Mouse (Mus musculus): Measurements from ENCODE around the gene Catsper4. TPM values are rescaled to one million over a fixed set of nuclear protein-coding genes. Genes with fewer than 3 reads are reported as not detected.

Catsper4 gene
- polyA plus RNA-seq, 1 experiment: not detected

DNA sequence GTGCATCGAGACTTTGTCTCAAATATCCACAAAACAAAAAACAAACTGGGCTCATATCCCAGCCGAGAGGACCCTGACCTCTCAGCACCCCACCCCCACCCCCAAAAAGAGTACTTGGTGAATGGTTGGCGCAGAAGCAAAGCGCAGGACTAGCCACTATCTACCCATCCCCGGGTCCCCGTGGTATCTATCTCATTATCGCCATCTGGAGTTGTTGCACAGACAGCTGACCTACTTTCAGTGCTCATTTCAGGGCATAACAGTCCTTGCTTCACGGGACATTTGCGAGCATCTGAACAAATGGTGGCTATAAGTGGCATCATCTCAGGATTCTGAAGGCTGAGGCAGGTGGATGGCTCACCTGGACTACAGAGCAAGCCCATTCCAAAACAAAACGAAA lies 11.5 kb upstream of the Catsper4 start:
- TF ChIP-seq FLI1 (IDR thresholded peaks at IDR 0.05; ENCODE audit: low read length) (no peak), GATA1 (IDR thresholded peaks at IDR 0.05; ENCODE audit: borderline replicate concordance, low read length) (no peak)
- H3K27me3 ChIP-seq (replicated peaks): peaks cover 50% of the 10 kb centered on the region
- H3K36me3 ChIP-seq (replicated peaks; ENCODE audit: low read length): peaks cover 5% of the 10 kb centered on the region
- peaks cover 13% of the 10 kb centered on the region for H3K4me1 ChIP-seq
- H3K9me3 ChIP-seq: no peaks in the 10 kb centered on the region
- no peak overlapping the region for H3K4me3 ChIP-seq (replicated peaks)

DNA sequence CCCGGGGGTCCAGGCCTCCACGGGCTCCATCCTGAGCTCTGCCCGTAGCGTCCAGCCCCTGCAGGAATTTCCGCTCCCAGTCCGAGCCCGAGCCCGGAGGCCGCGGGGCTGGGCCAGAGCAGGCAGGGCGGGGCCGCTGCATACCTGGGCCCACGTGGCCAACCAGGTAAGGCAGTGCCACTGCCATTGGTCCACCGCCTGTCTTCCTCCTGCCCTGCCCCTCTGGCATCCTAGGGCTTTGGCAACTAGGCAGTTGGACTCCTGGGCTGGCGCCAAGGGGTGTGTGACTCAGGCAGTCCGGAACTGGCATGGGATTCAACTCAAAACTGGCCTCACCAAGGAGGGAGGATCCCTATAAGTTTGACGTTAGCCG lies 11.1 kb upstream of the Catsper4 start, which contains the start of gene Cnksr1:
Gene Cnksr1, minus strand, starts transcription at position 121 of the 373 bp plus-strand sequence.
- TF ChIP-seq FLI1 (IDR thresholded peaks at IDR 0.05; ENCODE audit: low read length): no peak
- no peak for TF ChIP-seq GATA1 (IDR thresholded peaks at IDR 0.05; ENCODE audit: borderline replicate concordance, low read length)
- Histone ChIP-seq H3K4me1 (peaks cover 13% of the 10 kb centered on the region), H3K9me3 (no peaks in the 10 kb centered on the region), H3K36me3 (replicated peaks; ENCODE audit: low read length) (peaks cover under 1% of the 10 kb centered on the region), H3K27me3 (replicated peaks) (peaks cover 54% of the 10 kb centered on the region), H3K4me3 (replicated peaks) (no peak within 1 kb of the TSS)

DNA sequence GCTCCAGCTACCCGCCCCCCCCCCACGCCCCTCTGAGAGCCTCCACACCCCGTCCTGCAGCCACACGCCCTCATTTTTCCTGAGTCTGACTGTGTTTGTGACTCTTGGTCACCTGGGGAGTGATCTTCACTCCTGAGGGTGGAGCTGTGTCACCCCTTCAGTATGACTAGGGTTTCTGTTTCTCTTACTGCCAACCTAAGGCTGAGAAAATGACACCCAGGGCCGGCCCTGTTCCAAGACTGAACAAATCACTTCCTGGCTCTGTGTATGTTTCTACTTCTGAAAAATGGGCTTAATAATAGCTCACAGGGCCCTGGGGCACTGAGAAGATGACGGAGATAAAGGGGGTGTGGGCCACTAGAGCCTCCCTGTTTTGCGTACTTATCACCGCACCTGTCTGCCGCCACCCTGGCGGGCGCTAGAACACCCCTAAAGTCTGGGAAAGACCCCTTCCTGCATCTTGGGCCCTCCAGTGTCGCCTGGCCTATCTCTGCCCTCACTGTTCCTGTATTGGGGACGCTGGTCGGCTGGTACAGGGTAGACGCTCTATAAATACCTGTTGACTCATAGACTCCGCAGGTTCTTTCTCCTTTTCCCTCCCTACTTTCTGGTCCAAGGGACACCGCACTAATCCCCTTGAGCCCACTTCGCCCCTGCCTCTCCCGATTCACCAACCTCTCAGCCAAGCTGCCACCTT lies 10.5 kb upstream of the Catsper4 start:
- Histone ChIP-seq H3K27me3 (replicated peaks) (peaks cover 60% of the 10 kb centered on the region), H3K4me1 (peaks cover 13% of the 10 kb centered on the region), H3K36me3 (replicated peaks; ENCODE audit: low read length) (no peaks in the 10 kb centered on the region), H3K9me3 (no peaks in the 10 kb centered on the region), H3K4me3 (replicated peaks) (no peak overlapping the region)
- TF ChIP-seq FLI1 (IDR thresholded peaks at IDR 0.05; ENCODE audit: low read length) (no peak), GATA1 (IDR thresholded peaks at IDR 0.05; ENCODE audit: borderline replicate concordance, low read length) (no peak)

DNA sequence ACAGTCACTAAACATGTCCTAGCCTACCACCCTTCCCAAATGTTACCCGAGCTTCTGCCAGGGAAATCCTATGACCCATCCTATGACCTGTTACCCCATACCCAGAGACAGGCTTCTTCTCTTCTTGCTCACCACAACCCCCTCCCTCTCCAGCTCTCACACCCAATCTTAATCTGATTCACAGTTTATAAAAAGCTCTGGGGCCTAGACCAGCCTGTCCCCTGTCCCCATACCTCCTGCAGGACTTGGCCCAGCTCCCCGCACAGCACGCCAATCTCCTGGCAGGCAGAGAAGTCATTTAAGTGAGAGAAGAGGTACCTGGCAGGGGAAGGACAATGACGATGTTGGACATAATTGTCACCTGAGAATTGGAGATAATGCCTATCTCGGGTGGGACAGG lies 7.7 kb upstream of the Catsper4 start:
- Histone ChIP-seq H3K9me3 (no peaks in the 10 kb centered on the region), H3K4me1 (peaks cover 13% of the 10 kb centered on the region), H3K27me3 (replicated peaks) (peaks cover 79% of the 10 kb centered on the region), H3K4me3 (replicated peaks) (no peak overlapping the region), H3K36me3 (replicated peaks; ENCODE audit: low read length) (no peaks in the 10 kb centered on the region)
- TF ChIP-seq FLI1 (IDR thresholded peaks at IDR 0.05; ENCODE audit: low read length) (no peak), GATA1 (IDR thresholded peaks at IDR 0.05; ENCODE audit: borderline replicate concordance, low read length) (no peak)

DNA sequence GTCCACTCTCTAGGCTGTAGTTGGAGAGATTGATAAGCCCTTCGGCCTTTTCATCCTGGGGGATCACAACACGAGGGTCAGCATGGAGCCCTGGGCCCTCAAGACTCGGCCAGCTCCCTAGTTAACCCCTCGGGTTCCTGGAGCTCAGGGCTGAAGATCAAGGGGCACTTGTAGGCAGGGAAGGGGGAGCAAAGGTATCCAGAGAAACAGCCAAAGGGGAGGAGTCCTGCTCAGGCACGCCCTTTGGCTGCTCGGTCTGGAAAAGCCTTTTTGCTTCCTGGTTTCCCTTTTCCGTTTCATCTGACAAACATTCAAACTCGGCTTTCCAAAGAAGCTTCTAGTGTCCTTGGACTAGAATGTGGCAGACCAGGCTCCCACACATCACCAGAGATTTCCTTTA lies 3.2 kb upstream of the Catsper4 start:
- Histone ChIP-seq H3K36me3 (replicated peaks; ENCODE audit: low read length) (no peaks in the 10 kb centered on the region), H3K27me3 (replicated peaks) (peaks cover 81% of the 10 kb centered on the region), H3K4me3 (replicated peaks) (no peak overlapping the region), H3K9me3 (no peaks in the 10 kb centered on the region), H3K4me1 (no peaks in the 10 kb centered on the region)
- TF ChIP-seq GATA1 (IDR thresholded peaks at IDR 0.05; ENCODE audit: borderline replicate concordance, low read length): no peak
- no peak for TF ChIP-seq FLI1 (IDR thresholded peaks at IDR 0.05; ENCODE audit: low read length)

DNA sequence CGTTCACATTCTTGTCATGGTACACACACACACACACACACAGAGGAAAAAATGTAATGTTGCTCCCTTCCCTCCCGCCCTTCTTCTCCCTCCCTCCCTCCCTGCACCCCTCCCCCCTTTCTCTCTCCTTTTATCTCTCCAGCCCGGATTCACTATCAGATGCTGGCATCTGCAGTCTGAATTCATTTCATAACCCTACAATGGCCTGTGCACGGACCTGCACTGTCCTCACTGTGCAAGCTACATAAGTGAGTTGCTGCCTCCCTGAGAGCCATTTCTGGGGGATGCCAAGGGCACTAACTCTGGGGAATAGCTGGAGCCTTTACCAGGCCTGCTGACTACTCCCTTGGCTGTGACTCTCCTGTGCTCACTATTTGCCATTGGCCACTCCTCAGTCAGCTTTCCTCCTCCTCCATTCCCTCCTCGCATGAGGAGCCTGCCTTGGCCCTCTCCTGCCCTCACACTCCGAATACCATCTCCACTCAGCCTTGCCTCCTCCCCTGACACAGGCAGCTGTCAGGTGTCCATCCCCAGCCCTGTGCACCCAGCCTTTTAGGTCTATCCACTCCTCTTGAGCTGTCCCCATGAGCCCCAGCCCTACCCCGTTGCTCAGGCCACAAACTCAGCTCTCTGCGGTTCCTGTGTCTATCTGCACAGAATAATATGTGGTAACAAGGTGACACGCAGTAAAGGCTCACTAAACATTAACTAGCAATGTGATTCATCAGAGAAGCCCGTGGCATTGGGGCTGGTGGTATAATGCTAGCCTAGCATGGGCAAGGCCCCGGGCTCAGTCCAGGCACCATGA lies 4.2 kb downstream of the Catsper4 start:
- H3K27me3 ChIP-seq (replicated peaks): peaks cover 55% of the 10 kb centered on the region
- H3K9me3 ChIP-seq: no peaks in the 10 kb centered on the region
- TF ChIP-seq GATA1 (IDR thresholded peaks at IDR 0.05; ENCODE audit: borderline replicate concordance, low read length) (no peak), FLI1 (IDR thresholded peaks at IDR 0.05; ENCODE audit: low read length) (no peak)
- H3K36me3 ChIP-seq (replicated peaks; ENCODE audit: low read length): no peaks in the 10 kb centered on the region
- no peak overlapping the region for H3K4me3 ChIP-seq (replicated peaks)
- H3K4me1 ChIP-seq: no peaks in the 10 kb centered on the region; the same call in 1 of the 2 replicates

DNA sequence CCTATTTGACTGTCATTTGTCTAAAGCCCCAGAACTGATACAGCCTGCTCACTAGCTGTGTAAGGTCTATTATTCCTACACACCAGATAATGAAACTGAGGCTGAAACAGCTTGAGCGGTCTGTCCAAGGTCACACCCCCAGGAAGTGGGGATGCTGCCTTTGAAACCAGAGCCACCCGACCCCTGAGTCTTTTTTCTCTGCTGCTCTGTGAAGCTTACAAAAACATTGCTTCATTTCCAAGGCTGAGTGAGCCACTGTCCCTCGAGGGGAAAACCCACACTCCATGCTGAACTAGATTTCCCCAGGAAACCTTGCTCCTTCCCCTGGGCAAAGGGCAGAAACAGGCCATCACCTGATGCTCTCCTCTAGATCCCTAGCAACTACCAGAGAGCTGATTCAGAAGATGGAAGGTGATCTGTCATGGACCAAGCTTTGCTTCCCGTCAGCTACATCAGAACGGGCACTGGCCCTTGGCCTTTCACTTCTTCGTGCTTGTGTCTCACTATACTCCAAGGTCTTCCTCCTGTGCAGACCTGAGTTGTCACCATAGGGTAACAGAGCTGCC lies 20.6 kb downstream of the Catsper4 start:
- TF ChIP-seq GATA1 (IDR thresholded peaks at IDR 0.05; ENCODE audit: borderline replicate concordance, low read length) (no peak), FLI1 (IDR thresholded peaks at IDR 0.05; ENCODE audit: low read length) (no peak)
- peak overlapping the region; percentile 28 for H3K4me3 ChIP-seq (replicated peaks)
- H3K4me1 ChIP-seq: peaks cover 11% of the 10 kb centered on the region
- peaks cover 6% of the 10 kb centered on the region for H3K9me3 ChIP-seq
- H3K27me3 ChIP-seq (replicated peaks): peaks cover 42% of the 10 kb centered on the region
- H3K36me3 ChIP-seq (replicated peaks; ENCODE audit: low read length): no peaks in the 10 kb centered on the region

DNA sequence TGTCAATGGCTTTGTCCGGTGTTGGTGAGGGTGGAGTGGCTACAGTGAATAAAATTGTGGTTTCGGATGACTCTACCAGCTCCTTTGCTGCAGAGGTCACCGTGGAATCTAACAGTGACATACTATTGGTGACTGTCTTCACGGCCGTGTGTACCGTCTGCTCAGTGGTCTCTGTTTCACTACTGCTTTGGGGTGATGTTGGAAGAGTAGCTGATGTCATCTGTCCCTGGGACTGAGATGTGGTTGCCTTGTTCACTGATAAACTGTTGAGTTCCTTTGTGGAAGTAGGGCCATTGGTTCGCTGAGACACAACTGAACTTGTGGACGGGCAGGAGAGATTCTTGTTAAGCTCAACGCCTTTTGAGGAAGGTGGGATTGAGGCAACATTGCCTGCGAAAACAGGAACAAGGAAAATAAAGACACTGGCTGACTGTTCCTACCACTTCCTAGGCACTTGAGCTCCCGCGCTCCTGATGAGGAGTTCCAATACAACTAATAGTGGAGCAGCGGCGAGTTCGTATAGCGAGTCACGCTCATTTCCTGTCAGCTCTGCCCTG lies 23.8 kb downstream of the Catsper4 start:
- Histone ChIP-seq H3K4me3 (replicated peaks) (no peak overlapping the region), H3K27me3 (replicated peaks) (peaks cover 29% of the 10 kb centered on the region), H3K9me3 (no peaks in the 10 kb centered on the region), H3K4me1 (peaks cover 11% of the 10 kb centered on the region), H3K36me3 (replicated peaks; ENCODE audit: low read length) (no peaks in the 10 kb centered on the region)
- no peak for TF ChIP-seq FLI1 (IDR thresholded peaks at IDR 0.05; ENCODE audit: low read length)
- no peak for TF ChIP-seq GATA1 (IDR thresholded peaks at IDR 0.05; ENCODE audit: borderline replicate concordance, low read length)

DNA sequence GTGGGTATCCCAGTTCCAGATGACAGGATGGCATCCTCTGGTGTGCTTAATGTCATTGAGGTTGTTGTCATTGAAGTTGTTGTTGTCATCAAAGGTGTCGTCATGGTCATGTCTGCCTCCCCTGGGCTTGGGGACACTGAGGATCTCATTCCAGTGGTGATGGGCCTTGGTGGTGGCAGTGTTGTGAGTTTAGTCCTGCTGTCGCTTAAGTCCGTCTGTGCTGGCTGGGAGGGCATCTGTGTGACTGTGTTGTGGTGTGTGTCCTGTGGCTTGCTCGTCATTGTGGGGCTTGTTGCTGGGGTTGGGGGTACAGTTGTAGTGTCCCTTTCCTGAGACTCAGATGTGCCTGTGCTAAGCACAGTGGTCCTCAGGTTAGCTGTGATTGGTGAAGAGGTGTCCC lies 24.3 kb downstream of the Catsper4 start, which contains the start of gene Gm7534:
Gene Gm7534, minus strand, starts transcription at position 101 of the 400 bp plus-strand sequence.
- TF ChIP-seq GATA1 (IDR thresholded peaks at IDR 0.05; ENCODE audit: borderline replicate concordance, low read length) (no peak), FLI1 (IDR thresholded peaks at IDR 0.05; ENCODE audit: low read length) (no peak)
- Histone ChIP-seq H3K4me1 (peaks cover 11% of the 10 kb centered on the region), H3K9me3 (no peaks in the 10 kb centered on the region), H3K4me3 (replicated peaks) (no peak within 1 kb of the TSS), H3K27me3 (replicated peaks) (peaks cover 26% of the 10 kb centered on the region), H3K36me3 (replicated peaks; ENCODE audit: low read length) (no peaks in the 10 kb centered on the region)

Measured in megakaryocyte, embryonic 14.5 days (primary cell).